Mouse (Mus musculus) MEL (cell line): ENCODE data around the gene Sema3f. TPM values are rescaled to one million over a fixed set of nuclear protein-coding genes. Genes with fewer than 3 reads are reported as not detected.

Experiments
- DNase-seq: peaks from one replicate; pipeline ENCODE4 v3.0.0; 2011; ENCODE audit warnings: low read depth, low spot score
- H3K27ac ChIP-seq: 2 replicates; pipeline ENCODE4 v1.5.1; 2012; ENCODE audit warnings: low read depth, mild to moderate bottlenecking, control low read depth, low read length, moderate library complexity; ENCODE audit not compliant: control insufficient read depth
- H3K27me3 ChIP-seq, 2 experiments: fragments of 150-350 bp in 1 of 2; sonication (generic) in 1 of 2; 2 replicates each; pipeline ENCODE4 v1.6.1; 2012; ENCODE audit warnings: low read length in 2 of 2, mild to moderate bottlenecking in 2 of 2, improper control_type of control experiment in 1 of 2, moderate library complexity in 1 of 2; ENCODE audit not compliant: insufficient read depth in 2 of 2, control insufficient read depth in 1 of 2
- H3K36me3 ChIP-seq, 2 experiments: 2 replicates each; pipeline ENCODE4 v1.6.1; 2012 to 2014; ENCODE audit warnings: low read length in 2 of 2, improper control_type of control experiment in 1 of 2, inconsistent platforms in 1 of 2, mild to moderate bottlenecking in 1 of 2; ENCODE audit not compliant: insufficient read depth in 2 of 2, control insufficient read depth in 1 of 2
- H3K4me1 ChIP-seq, 2 experiments: fragments of 150-350 bp in 1 of 2; sonication (generic) in 1 of 2; 2 replicates each; pipeline ENCODE4 v1.6.1; 2012; ENCODE audit warnings: low read length in 2 of 2, improper control_type of control experiment in 1 of 2, mild to moderate bottlenecking in 1 of 2; ENCODE audit not compliant: insufficient read depth in 2 of 2, control insufficient read depth in 1 of 2
- H3K4me3 ChIP-seq, 2 experiments: fragments of 150-350 bp in 1 of 2; sonication (generic) in 1 of 2; 2 replicates each; pipeline ENCODE4 v1.5.1; 2012; ENCODE audit warnings: low read depth in 2 of 2, low read length in 2 of 2, mild to moderate bottlenecking in 2 of 2, moderate library complexity in 2 of 2, control low read depth in 1 of 2, improper control_type of control experiment in 1 of 2; ENCODE audit not compliant: control insufficient read depth in 1 of 2, insufficient read depth in 1 of 2
- H3K79me2 ChIP-seq: 2 replicates; pipeline ENCODE4 v1.6.1; 2012; ENCODE audit warnings: mild to moderate bottlenecking, low read length, moderate library complexity; ENCODE audit not compliant: control insufficient read depth, poor library complexity, insufficient read depth
- H3K9ac ChIP-seq: 2 replicates; pipeline ENCODE4 v1.6.1; 2012; ENCODE audit warnings: low read depth, mild to moderate bottlenecking, control low read depth, low read length, moderate library complexity; ENCODE audit not compliant: control insufficient read depth, poor library complexity, severe bottlenecking
- H3K9me3 ChIP-seq: fragments of 150-350 bp; sonication (generic); replicated peaks from 2 replicates; pipeline ENCODE4 v1.6.1; 2012; ENCODE audit warnings: mild to moderate bottlenecking, low read length, improper control_type of control experiment, moderate library complexity; ENCODE audit not compliant: insufficient read depth
- BHLHE40 ChIP-seq: IDR thresholded peaks from 2 replicates; pipeline ENCODE4 v1.6.1; 2012; ENCODE audit warnings: low read depth, mild to moderate bottlenecking, inconsistent platforms, low read length, improper control_type of control experiment, borderline replicate concordance
- CHD1 ChIP-seq: IDR thresholded peaks from 2 replicates; pipeline ENCODE4 v1.6.1; 2012; ENCODE audit warnings: low read depth, mild to moderate bottlenecking, inconsistent platforms, low read length, improper control_type of control experiment
- CHD2 ChIP-seq: IDR thresholded peaks from 2 replicates; pipeline ENCODE4 v1.6.1; 2011; ENCODE audit warnings: low read length, improper control_type of control experiment
- CTCF ChIP-seq, 3 experiments: IDR thresholded peaks in 2 of 3; conservative IDR thresholded peaks in 1 of 3; 2 replicates each; pipeline ENCODE4 v1.5.1; 2011 to 2012; ENCODE audit warnings: low read length in 3 of 3, low read depth in 2 of 3, mild to moderate bottlenecking in 2 of 3, improper control_type of control experiment in 1 of 3, inconsistent platforms in 1 of 3, mixed read lengths in 1 of 3, moderate library complexity in 1 of 3; ENCODE audit not compliant: control insufficient read depth in 1 of 3, insufficient read depth in 1 of 3, poor library complexity in 1 of 3, severe bottlenecking in 1 of 3
- ELF1 ChIP-seq: IDR thresholded peaks from 2 replicates; pipeline ENCODE4 v1.6.1; 2014; ENCODE audit warnings: low read depth, mild to moderate bottlenecking, inconsistent platforms, low read length, improper control_type of control experiment, moderate library complexity
- GABPA ChIP-seq: IDR thresholded peaks from 2 replicates; pipeline ENCODE4 v1.6.1; 2012; ENCODE audit warnings: low read depth, mild to moderate bottlenecking, inconsistent platforms, low read length, improper control_type of control experiment, moderate library complexity
- HCFC1 ChIP-seq: IDR thresholded peaks from 2 replicates; pipeline ENCODE4 v1.6.1; 2012; ENCODE audit warnings: low read depth, mild to moderate bottlenecking, inconsistent platforms, low read length, improper control_type of control experiment, moderate library complexity
- JUND ChIP-seq: IDR thresholded peaks from 2 replicates; pipeline ENCODE4 v1.6.1; 2011; ENCODE audit warnings: low read depth, mild to moderate bottlenecking, improper control_type of control experiment, low read length
- KAT2A ChIP-seq: conservative IDR thresholded peaks from 2 replicates; pipeline ENCODE4 v1.6.1; 2012; ENCODE audit warnings: low read depth, low read length, improper control_type of control experiment, inconsistent platforms
- MAFK ChIP-seq: IDR thresholded peaks from 2 replicates; pipeline ENCODE4 v1.6.1; 2011; ENCODE audit warnings: low read depth, mild to moderate bottlenecking, low read length, improper control_type of control experiment, borderline replicate concordance
- MXI1 ChIP-seq: IDR thresholded peaks from 2 replicates; pipeline ENCODE4 v1.6.1; 2011; ENCODE audit warnings: mild to moderate bottlenecking, low read depth, low read length, improper control_type of control experiment
- MYB ChIP-seq: IDR thresholded peaks from 2 replicates; pipeline ENCODE4 v1.6.1; 2011; ENCODE audit warnings: mild to moderate bottlenecking, low read depth, low read length, improper control_type of control experiment
- MYC ChIP-seq: IDR thresholded peaks from 2 replicates; pipeline ENCODE4 v1.6.1; 2011; ENCODE audit warnings: low read depth, mild to moderate bottlenecking, low read length, improper control_type of control experiment, moderate library complexity
- NELFE ChIP-seq: IDR thresholded peaks from 2 replicates; pipeline ENCODE4 v1.6.1; 2011; ENCODE audit warnings: low read depth, low read length, improper control_type of control experiment
- POLR2AphosphoS5 ChIP-seq: IDR thresholded peaks from 2 replicates; pipeline ENCODE4 v1.6.1; 2012; ENCODE audit warnings: low read depth, borderline replicate concordance, mild to moderate bottlenecking, inconsistent platforms, low read length, moderate library complexity, mixed read lengths
- RCOR1 ChIP-seq: IDR thresholded peaks from 2 replicates; pipeline ENCODE4 v1.6.1; 2012; ENCODE audit warnings: low read depth, mild to moderate bottlenecking, inconsistent platforms, low read length, improper control_type of control experiment
- SMC3 ChIP-seq: IDR thresholded peaks from 2 replicates; pipeline ENCODE4 v1.6.1; 2011; ENCODE audit warnings: low read depth, low read length, improper control_type of control experiment
- TBP ChIP-seq: IDR thresholded peaks from 2 replicates; pipeline ENCODE4 v1.8.0; 2011; ENCODE audit warnings: low read depth, low read length, improper control_type of control experiment
- TCF12 ChIP-seq: IDR thresholded peaks from 2 replicates; pipeline ENCODE4 v1.6.1; 2014; ENCODE audit warnings: low read depth, mild to moderate bottlenecking, inconsistent platforms, low read length, improper control_type of control experiment, moderate library complexity
- USF1 ChIP-seq: IDR thresholded peaks from 2 replicates; pipeline ENCODE4 v1.6.1; 2014; ENCODE audit warnings: low read depth, mild to moderate bottlenecking, inconsistent platforms, low read length, improper control_type of control experiment, moderate library complexity
- ZC3H11A ChIP-seq: IDR thresholded peaks from 2 replicates; pipeline ENCODE4 v1.6.1; 2012; ENCODE audit warnings: low read depth, mild to moderate bottlenecking, inconsistent platforms, low read length, improper control_type of control experiment
- ZKSCAN1 ChIP-seq: IDR thresholded peaks from 2 replicates; pipeline ENCODE4 v1.6.1; 2012; ENCODE audit warnings: low read depth, mild to moderate bottlenecking, inconsistent platforms, low read length, improper control_type of control experiment, moderate library complexity
- ZNF384 ChIP-seq: IDR thresholded peaks from 2 replicates; pipeline ENCODE4 v1.6.1; 2012; ENCODE audit warnings: low read depth, mild to moderate bottlenecking, inconsistent platforms, low read length, improper control_type of control experiment
- polyA plus RNA-seq, 2 experiments: library from polyadenylated mRNA; stranded (reverse) in 1 of 2; unstranded in 1 of 2; fragments of >175 nt in 1 of 2; fragments of >200 nt in 1 of 2; gene quantifications; 2 replicates each; pipeline versions ENCODE4 v1.2.1 to v1.2.4; 2012; ENCODE audit warnings: low replicate concordance in 2 of 2, low read depth in 1 of 2; ENCODE audit not compliant: insufficient read length in 2 of 2, insufficient read depth in 1 of 2, missing spikeins in 1 of 2
- total RNA-seq: library from RNA; depleted of rRNA; stranded (reverse); fragments of 300-350 nt; gene quantifications from 2 replicates; pipeline ENCODE4 v1.2.3, GENCODE M21; 2012

Sema3f gene
- total and polyA plus RNA-seq, 3 experiments = not detected

- Histone ChIP-seq H3K27me3 (peaks cover 9 to 10% of the 10 kb centered on the region in 2 experiments; a peak in 3 of 4 replicates), H3K27ac (no peak overlapping the region), H3K4me1 (no peaks in the 10 kb centered on the region), H3K79me2 (no peaks in the 10 kb centered on the region), H3K9me3 (no peaks in the 10 kb centered on the region), H3K36me3 (no peaks in the 10 kb centered on the region), H3K9ac (no peak overlapping the region), H3K4me3 (no peak overlapping the region)
- DNase-seq = no peak
- TF ChIP-seq MXI1 (no peak), KAT2A (no peak), TBP (no peak), GABPA (no peak), CHD1 (no peak), ZC3H11A (no peak), MYC (no peak), CHD2 (no peak), JUND (no peak), MAFK (no peak), ELF1 (no peak), POLR2AphosphoS5 (no peak), NELFE (no peak), ZNF384 (no peak), RCOR1 (no peak), TCF12 (no peak), ZKSCAN1 (no peak), HCFC1 (no peak)
Measured at GRCm38 (mm10) chr9:107697811-107698521, 12.3 kb downstream of the Sema3f start.

DNA sequence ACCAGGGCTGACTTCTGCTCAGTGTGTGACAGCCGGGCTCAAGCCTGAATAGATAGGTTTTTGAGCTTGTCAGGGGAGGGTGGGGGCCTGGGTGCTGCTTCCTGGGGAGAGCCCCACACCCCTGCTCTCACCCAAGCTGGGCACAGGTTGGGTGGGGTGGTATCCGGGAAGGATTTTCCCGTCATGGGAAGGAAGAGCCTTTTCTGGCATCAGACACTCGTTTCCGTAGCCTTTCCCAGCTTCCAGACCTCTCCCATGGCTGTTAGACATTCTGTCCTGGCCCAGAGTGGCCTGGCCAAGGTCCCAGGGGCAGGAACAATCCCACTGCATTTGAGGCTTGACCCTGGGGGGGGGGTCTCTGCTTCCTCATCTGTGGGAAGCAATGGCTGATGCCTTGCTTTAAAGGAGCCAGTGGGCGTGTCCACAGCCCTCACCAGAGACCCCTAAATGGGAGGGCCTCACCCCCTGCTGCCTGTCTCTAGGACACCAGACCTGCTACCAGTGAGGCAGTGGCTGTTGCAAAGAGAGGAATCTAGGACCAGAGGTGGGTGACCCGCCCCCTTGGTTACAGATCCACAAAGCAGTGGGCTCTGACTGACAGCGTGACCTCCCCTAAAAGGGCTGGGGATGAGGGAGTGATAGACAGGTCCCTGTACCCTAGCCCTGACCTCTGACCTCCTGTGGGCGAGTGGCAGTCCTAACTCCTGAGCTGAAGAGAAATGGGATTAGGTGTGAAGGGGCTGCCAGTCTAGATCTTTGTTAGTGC lies 13.2 kb downstream of the Sema3f start:
- H3K9me3 ChIP-seq = no peaks in the 10 kb centered on the region
- DNase-seq = no peak
- peaks cover 9 to 10% of the 10 kb centered on the region in 2 experiments; a peak in 3 of 4 replicates for H3K27me3 ChIP-seq
- no peak overlapping the region for H3K27ac ChIP-seq
- no peak overlapping the region for H3K4me3 ChIP-seq
- H3K36me3 ChIP-seq = no peaks in the 10 kb centered on the region
- no peak for TF ChIP-seq RCOR1
- TF ChIP-seq USF1 = no peak
- TF ChIP-seq SMC3 = no peak
- TF ChIP-seq CHD2 = no peak
- TF ChIP-seq TCF12 = no peak
- TF ChIP-seq CHD1 = no peak
- TF ChIP-seq MYB = no peak
- TF ChIP-seq CTCF (IDR thresholded peaks at IDR 0.05 in 2 of 3, conservative IDR thresholded peaks at IDR 0.05 in 1 of 3; ENCODE audit: control insufficient read depth in 1 of 3, insufficient read depth in 1 of 3, low read depth in 2 of 3, low read length in 3 of 3, poor library complexity in 1 of 3, severe bottlenecking in 1 of 3) = no peak
- no peak for TF ChIP-seq BHLHE40
- no peak overlapping the region for H3K9ac ChIP-seq
- no peaks in the 10 kb centered on the region for H3K79me2 ChIP-seq
- H3K4me1 ChIP-seq = no peaks in the 10 kb centered on the region
